Mouse (Mus musculus): ENCODE results near the gene Mgmt. TPM values are rescaled to one million over a fixed set of nuclear protein-coding genes. Genes with fewer than 3 reads are reported as not detected.

The Mgmt gene
- polyA plus RNA-seq, 2 experiments: 3.3 to 6.6 TPM

- H3K27ac ChIP-seq (replicated peaks; ENCODE audit: low read depth, low read length): no peak overlapping the region
- H3K36me3 ChIP-seq (ENCODE audit: control insufficient read depth, insufficient read depth, low read length): no peaks in the 10 kb centered on the region
- H3K27me3 ChIP-seq (ENCODE audit: control insufficient read depth, insufficient read depth, low read length): no peaks in the 10 kb centered on the region
- DNase-seq (ENCODE audit: low spot score): no peak
- 66% methylated on average over 8 of the region's 8 CpGs for WGBS
- H3K4me2 ChIP-seq (replicated peaks; ENCODE audit: low read depth, low read length, severe bottlenecking): no peak overlapping the region
- no peak overlapping the region for H3K4me3 ChIP-seq (replicated peaks; ENCODE audit: low read length)
- no peaks in the 10 kb centered on the region for H3K9me3 ChIP-seq (ENCODE audit: control insufficient read depth, low read length)
- peaks cover 12% of the 10 kb centered on the region; the same call in 1 of the 2 replicates for H3K4me1 ChIP-seq (ENCODE audit: control insufficient read depth, insufficient read depth, low read length)
- ATAC-seq (ENCODE audit: low FRiP score, low read depth): no peak
- no peak for TF ChIP-seq POLR2A (IDR thresholded peaks at IDR 0.05; ENCODE audit: borderline replicate concordance, extremely low read depth, insufficient read depth, insufficient read length)
- H3K9ac ChIP-seq (ENCODE audit: low read depth, low read length, severe bottlenecking): no peak overlapping the region
These were observed 45.7 kb upstream of the Mgmt start for GRCm38 (mm10) chr7:136848761-136849160.

- Histone ChIP-seq H3K27ac (replicated peaks; ENCODE audit: low read depth, low read length) (no peak overlapping the region), H3K27me3 (ENCODE audit: control insufficient read depth, insufficient read depth, low read length) (no peaks in the 10 kb centered on the region), H3K9ac (ENCODE audit: low read depth, low read length, severe bottlenecking) (no peak overlapping the region), H3K9me3 (ENCODE audit: control insufficient read depth, low read length) (no peaks in the 10 kb centered on the region), H3K4me2 (replicated peaks; ENCODE audit: low read depth, low read length, severe bottlenecking) (no peak overlapping the region), H3K4me1 (ENCODE audit: control insufficient read depth, insufficient read depth, low read length) (peaks cover 10% of the 10 kb centered on the region; the same call in 1 of the 2 replicates), H3K36me3 (ENCODE audit: control insufficient read depth, insufficient read depth, low read length) (no peaks in the 10 kb centered on the region), H3K4me3 (replicated peaks; ENCODE audit: low read length) (no peak overlapping the region)
- no peak for ATAC-seq (ENCODE audit: low FRiP score, low read depth)
- no peak for DNase-seq (ENCODE audit: low spot score)
- TF ChIP-seq POLR2A (IDR thresholded peaks at IDR 0.05; ENCODE audit: borderline replicate concordance, extremely low read depth, insufficient read depth, insufficient read length): no peak
- 84% methylated on average over 3 of the region's 3 CpGs for WGBS
These were observed 44.6 kb upstream of the Mgmt start for GRCm38 (mm10) chr7:136849811-136850210.

GRCm38 (mm10) chr7:136850339-136850738 lies 44.1 kb upstream of the Mgmt start:
- no peak for ATAC-seq (ENCODE audit: low FRiP score, low read depth)
- Histone ChIP-seq H3K9ac (ENCODE audit: low read depth, low read length, severe bottlenecking) (no peak overlapping the region), H3K4me3 (replicated peaks; ENCODE audit: low read length) (no peak overlapping the region), H3K4me2 (replicated peaks; ENCODE audit: low read depth, low read length, severe bottlenecking) (no peak overlapping the region), H3K27ac (replicated peaks; ENCODE audit: low read depth, low read length) (no peak overlapping the region), H3K27me3 (ENCODE audit: control insufficient read depth, insufficient read depth, low read length) (no peaks in the 10 kb centered on the region), H3K4me1 (ENCODE audit: control insufficient read depth, insufficient read depth, low read length) (peaks cover 9% of the 10 kb centered on the region; the same call in 1 of the 2 replicates), H3K9me3 (ENCODE audit: control insufficient read depth, low read length) (no peaks in the 10 kb centered on the region), H3K36me3 (ENCODE audit: control insufficient read depth, insufficient read depth, low read length) (no peaks in the 10 kb centered on the region)
- peak; percentile 10 for DNase-seq (ENCODE audit: low spot score)
- no peak for TF ChIP-seq POLR2A (IDR thresholded peaks at IDR 0.05; ENCODE audit: borderline replicate concordance, extremely low read depth, insufficient read depth, insufficient read length)
- WGBS: 47% methylated on average over 5 of the region's 5 CpGs

- H3K4me1 ChIP-seq (ENCODE audit: control insufficient read depth, insufficient read depth, low read length): 0 out of 2 replicates have a peak, but pooled peaks cover 3% of the 10 kb centered on the region
- ATAC-seq (ENCODE audit: low FRiP score, low read depth): no peak
- 75% methylated on average over 8 of the region's 8 CpGs for WGBS
These were observed 42.5 kb upstream of the Mgmt start for GRCm38 (mm10) chr7:136851946-136852345.

GRCm38 (mm10) chr7:136852721-136853120 lies 41.7 kb upstream of the Mgmt start:
- no peak for TF ChIP-seq POLR2A (IDR thresholded peaks at IDR 0.05; ENCODE audit: borderline replicate concordance, extremely low read depth, insufficient read depth, insufficient read length)
- Histone ChIP-seq H3K9ac (ENCODE audit: low read depth, low read length, severe bottlenecking) (no peak overlapping the region), H3K4me1 (ENCODE audit: control insufficient read depth, insufficient read depth, low read length) (0 out of 2 replicates have a peak, but pooled peaks cover 3% of the 10 kb centered on the region), H3K4me2 (replicated peaks; ENCODE audit: low read depth, low read length, severe bottlenecking) (no peak overlapping the region), H3K27ac (replicated peaks; ENCODE audit: low read depth, low read length) (no peak overlapping the region), H3K9me3 (ENCODE audit: control insufficient read depth, low read length) (no peaks in the 10 kb centered on the region), H3K27me3 (ENCODE audit: control insufficient read depth, insufficient read depth, low read length) (no peaks in the 10 kb centered on the region), H3K4me3 (replicated peaks; ENCODE audit: low read length) (no peak overlapping the region), H3K36me3 (ENCODE audit: control insufficient read depth, insufficient read depth, low read length) (no peaks in the 10 kb centered on the region)
- no peak for ATAC-seq (ENCODE audit: low FRiP score, low read depth)
- 59% methylated on average over 4 of the region's 4 CpGs for WGBS
- DNase-seq (ENCODE audit: low spot score): no peak

More at GRCm38 (mm10) chr7:136851946-136852345, 42.5 kb upstream of the Mgmt start:
- Histone ChIP-seq H3K9ac (ENCODE audit: low read depth, low read length, severe bottlenecking) (no peak overlapping the region), H3K4me2 (replicated peaks; ENCODE audit: low read depth, low read length, severe bottlenecking) (no peak overlapping the region), H3K9me3 (ENCODE audit: control insufficient read depth, low read length) (no peaks in the 10 kb centered on the region), H3K27me3 (ENCODE audit: control insufficient read depth, insufficient read depth, low read length) (no peaks in the 10 kb centered on the region), H3K36me3 (ENCODE audit: control insufficient read depth, insufficient read depth, low read length) (no peaks in the 10 kb centered on the region), H3K27ac (replicated peaks; ENCODE audit: low read depth, low read length) (no peak overlapping the region), H3K4me3 (replicated peaks; ENCODE audit: low read length) (no peak overlapping the region)
- DNase-seq (ENCODE audit: low spot score): no peak
- TF ChIP-seq POLR2A (IDR thresholded peaks at IDR 0.05; ENCODE audit: borderline replicate concordance, extremely low read depth, insufficient read depth, insufficient read length): no peak

All from limb, embryonic 14.5 days (tissue).